Mouse (Mus musculus) thymus, adult 2 months (tissue): Measurements from ENCODE around the gene Slc25a43. TPM values are rescaled to one million over a fixed set of nuclear protein-coding genes. Genes with fewer than 3 reads are reported as not detected.

Source experiments
- DNase-seq: peaks from one replicate; pipeline ENCODE4 v3.0.0; 2021
- H3K27ac ChIP-seq: fragments of 200-500 bp; 2 replicates; pipeline ENCODE4 v1.5.1; 2012; ENCODE audit warnings: low read length, control low read depth; ENCODE audit not compliant: control insufficient read depth, insufficient read depth
- H3K27me3 ChIP-seq: fragments of 200-500 bp; 2 replicates; pipeline ENCODE4 v1.6.1; 2012; ENCODE audit warnings: mild to moderate bottlenecking, low read length, moderate library complexity, mixed read lengths; ENCODE audit not compliant: control insufficient read depth, insufficient read depth
- H3K36me3 ChIP-seq: fragments of 200-500 bp; 2 replicates; pipeline ENCODE4 v1.6.1; 2012; ENCODE audit warnings: mild to moderate bottlenecking, low read length, moderate library complexity; ENCODE audit not compliant: control insufficient read depth, insufficient read depth
- H3K4me1 ChIP-seq: fragments of 200-500 bp; replicated peaks from 2 replicates; pipeline ENCODE4 v1.6.1; 2012; ENCODE audit warnings: low read length; ENCODE audit not compliant: control insufficient read depth, insufficient read depth
- H3K4me3 ChIP-seq: fragments of 200-500 bp; 2 replicates; pipeline ENCODE4 v1.5.1; 2012; ENCODE audit warnings: mild to moderate bottlenecking, low read length, control low read depth, moderate library complexity; ENCODE audit not compliant: control insufficient read depth, insufficient read depth
- CTCF ChIP-seq: fragments of 200-500 bp; IDR thresholded peaks from 2 replicates; pipeline ENCODE4 v1.5.1; 2012; ENCODE audit warnings: mild to moderate bottlenecking, control low read depth, low read length, moderate library complexity, borderline replicate concordance; ENCODE audit not compliant: control insufficient read depth, poor library complexity, insufficient read depth; ENCODE audit errors: extremely low read depth
- POLR2A ChIP-seq: fragments of 200-500 bp; IDR thresholded peaks from 2 replicates; pipeline ENCODE4 v1.6.1; 2012; ENCODE audit warnings: mild to moderate bottlenecking, low read length, control low read depth, moderate library complexity; ENCODE audit not compliant: control insufficient read depth, poor library complexity, insufficient read depth; ENCODE audit errors: extremely low read depth
- WGBS: fragments of 180-500 bp; shearing (Covaris S2); methylation state at CpG from one replicate; pipeline ENCODE4 v1.1.7; 2018; 5-methylcytosine and 5-hydroxymethylcytosine counted together
- polyA plus RNA-seq: library from polyadenylated mRNA; depleted of rRNA; stranded (reverse); fragments of >200 nt; gene quantifications from 2 replicates; pipeline ENCODE4 v1.2.3, GENCODE M21; 2012

Gene Slc25a43
- polyA plus RNA-seq, 1 experiment = 2.2 TPM

GRCm38 (mm10) chrX:36799131-36799879 is 55.8 kb downstream of the Slc25a43 start:
- no peak for DNase-seq
- no peak overlapping the region for H3K4me3 ChIP-seq
- H3K36me3 ChIP-seq = peaks cover 12% of the 10 kb centered on the region
- H3K27ac ChIP-seq = no peak overlapping the region
- H3K27me3 ChIP-seq = no peaks in the 10 kb centered on the region
- 0 out of 2 replicates have a peak, but pooled peaks cover 4% of the 10 kb centered on the region for H3K4me1 ChIP-seq
- TF ChIP-seq CTCF = no peak
- no peak for TF ChIP-seq POLR2A
- 81% methylated on average over 6 of the region's 6 CpGs for WGBS

GRCm38 (mm10) chrX:36803189-36803588 is 59.7 kb downstream of the Slc25a43 start:
- peak; percentile 8 for DNase-seq
- Histone ChIP-seq H3K4me1 (0 out of 2 replicates have a peak, but pooled peaks cover 4% of the 10 kb centered on the region), H3K27me3 (no peaks in the 10 kb centered on the region), H3K27ac (peak overlapping the region; percentile 7; the same call in 1 of the 2 replicates), H3K4me3 (no peak overlapping the region), H3K36me3 (peaks cover 1% of the 10 kb centered on the region)
- no peak for TF ChIP-seq CTCF
- TF ChIP-seq POLR2A = no peak
- 13% methylated on average over 5 of the region's 5 CpGs for WGBS

GRCm38 (mm10) chrX:36804196-36804595 is 60.7 kb downstream of the Slc25a43 start:
- no peak for DNase-seq
- Histone ChIP-seq H3K27me3 (no peaks in the 10 kb centered on the region), H3K4me1 (0 out of 2 replicates have a peak, but pooled peaks cover 4% of the 10 kb centered on the region), H3K4me3 (no peak overlapping the region), H3K36me3 (no peaks in the 10 kb centered on the region), H3K27ac (no peak overlapping the region)
- 87% methylated on average over 5 of the region's 5 CpGs for WGBS
- no peak for TF ChIP-seq POLR2A
- no peak for TF ChIP-seq CTCF

DNA sequence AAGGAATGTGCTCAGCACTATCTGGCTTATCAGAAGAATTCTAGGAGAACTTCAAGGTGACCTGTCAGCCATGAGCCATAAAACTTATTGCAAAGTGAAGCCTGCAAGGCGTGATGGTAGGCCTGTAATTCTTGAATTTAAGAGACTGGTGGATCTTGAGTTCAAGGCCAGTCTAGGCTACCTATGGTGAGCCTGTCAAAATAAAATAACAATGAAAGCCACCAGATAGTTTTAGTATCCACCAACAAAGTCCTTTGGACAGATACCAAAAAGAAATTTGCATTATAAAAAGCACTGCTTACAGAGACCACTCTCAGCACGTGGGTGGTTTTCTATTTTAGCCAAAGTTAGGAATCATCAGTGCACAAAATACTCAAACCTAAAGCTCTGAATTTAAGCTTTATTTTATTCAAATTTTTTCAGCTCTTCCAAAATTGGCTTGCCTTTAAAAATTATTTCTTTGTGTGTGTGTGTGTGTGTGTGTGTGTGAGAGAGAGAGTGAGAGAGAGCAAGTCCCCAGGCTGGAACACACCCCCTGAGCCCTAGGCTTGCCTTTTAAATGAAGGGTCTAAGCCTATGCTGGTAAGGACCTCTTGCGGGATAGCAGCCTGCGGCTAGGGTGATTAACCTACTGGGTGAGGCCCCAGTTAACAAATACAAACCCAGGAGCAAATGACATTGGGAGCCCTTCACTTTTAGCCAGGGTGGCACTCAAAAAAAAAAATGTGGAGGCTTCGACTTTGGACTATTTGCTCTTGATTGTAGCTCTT is 62.2 kb downstream of the Slc25a43 start:
- WGBS = 96% methylated on average over 5 of the region's 5 CpGs
- Histone ChIP-seq H3K27ac (no peak overlapping the region), H3K27me3 (no peaks in the 10 kb centered on the region), H3K4me3 (no peak overlapping the region), H3K4me1 (0 out of 2 replicates have a peak, but pooled peaks cover 4% of the 10 kb centered on the region), H3K36me3 (no peaks in the 10 kb centered on the region)
- no peak for TF ChIP-seq CTCF
- no peak for TF ChIP-seq POLR2A
- no peak for DNase-seq

DNA sequence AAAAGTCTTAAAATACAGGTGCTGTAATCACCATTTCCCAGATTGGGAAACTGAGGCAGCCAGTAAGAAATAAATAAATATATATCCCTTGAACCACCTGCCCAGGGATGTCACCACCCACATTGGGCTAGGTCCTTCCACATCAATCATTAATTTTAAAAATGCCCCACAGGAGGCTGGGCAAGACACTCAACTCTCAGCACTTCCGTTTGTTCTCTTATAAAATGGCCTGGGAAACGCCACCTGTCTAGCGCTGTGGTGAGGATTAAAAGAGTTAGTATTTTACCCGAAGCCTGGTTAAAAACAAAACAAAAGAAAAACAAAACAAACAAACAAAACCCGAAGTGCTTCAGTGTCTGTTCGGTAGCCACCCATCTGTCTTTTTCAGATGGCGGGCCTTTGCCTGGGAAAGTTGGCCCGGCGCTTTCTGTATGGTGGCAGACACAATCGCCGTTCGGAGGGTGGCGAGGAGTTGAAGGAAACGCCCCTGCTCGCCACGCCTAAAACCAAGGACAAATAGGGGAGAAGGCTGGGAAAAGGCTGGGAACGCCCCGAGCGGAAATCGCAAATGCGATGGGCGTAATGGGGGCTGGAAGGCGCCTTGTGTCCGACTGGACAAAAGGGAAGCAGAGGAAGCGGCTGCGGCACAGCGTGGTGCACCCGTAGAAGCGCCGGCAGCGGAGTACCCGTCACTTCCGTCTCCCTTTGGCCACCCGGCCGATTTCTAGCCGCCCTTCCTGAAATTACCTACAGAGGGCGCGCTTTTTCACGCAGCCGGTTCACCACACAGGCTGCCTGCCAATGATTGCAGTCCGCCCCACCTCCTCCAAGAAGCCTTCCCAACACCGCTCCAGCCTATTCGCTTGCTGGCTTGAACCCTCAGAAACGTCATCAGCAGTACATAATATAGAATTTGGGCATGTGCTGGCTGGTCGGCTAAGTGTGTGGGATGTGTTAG is 64.2 kb downstream of the Slc25a43 start:
- Histone ChIP-seq H3K36me3 (no peaks in the 10 kb centered on the region), H3K27ac (peak overlapping the region; percentile 57; the same call in 1 of the 2 replicates), H3K4me1 (0 out of 2 replicates have a peak, but pooled peaks cover 4% of the 10 kb centered on the region), H3K4me3 (peak overlapping the region; percentile 99), H3K27me3 (no peaks in the 10 kb centered on the region)
- TF ChIP-seq POLR2A (peak; percentile 52; the same call in 1 of the 2 replicates), CTCF (peak; percentile 65; the same call in 1 of the 2 replicates)
- DNase-seq = peak; percentile 82
- 4% methylated on average over 40 of the region's 45 CpGs for WGBS

DNA sequence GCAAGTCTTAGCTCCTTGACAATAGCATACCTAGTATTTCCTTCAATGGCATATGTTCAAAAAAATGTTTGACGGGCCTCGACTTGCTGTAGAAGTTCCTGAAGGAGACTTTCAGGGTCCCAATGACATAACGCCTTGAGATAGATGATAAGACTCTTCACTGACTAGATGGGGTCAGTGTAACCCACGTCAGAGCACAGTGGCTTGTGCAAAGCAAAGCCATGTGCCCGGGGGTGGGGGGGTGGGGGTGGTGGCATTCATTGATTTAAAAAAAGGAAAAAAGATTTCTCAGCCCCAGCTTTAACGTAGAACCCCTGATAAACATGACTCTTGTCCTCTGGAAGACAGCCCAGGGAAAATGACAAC is 64.8 kb downstream of the Slc25a43 start:
- no peak for DNase-seq
- Histone ChIP-seq H3K36me3 (no peaks in the 10 kb centered on the region), H3K27me3 (no peaks in the 10 kb centered on the region), H3K4me3 (peak overlapping the region; percentile 99), H3K4me1 (no peaks in the 10 kb centered on the region), H3K27ac (no peak overlapping the region)
- WGBS = 29% methylated on average over 6 of the region's 6 CpGs
- no peak for TF ChIP-seq CTCF
- TF ChIP-seq POLR2A = no peak
